Mouse (Mus musculus): Measurements from ENCODE around the gene Susd5. TPM values are rescaled to one million over a fixed set of nuclear protein-coding genes. Genes with fewer than 3 reads are reported as not detected.

Susd5 gene
- polyA plus RNA-seq, 1 experiment, result 0.05 TPM

Other genes starting within 250 kb of the Susd5 start
- gene Ubp1, start 126.2 kb upstream of the Susd5 start, polyA plus RNA-seq (2012; rRNA removed), result 41.6 and 46.8 TPM in 2 replicates
- 0.77 and 1.2 TPM in 2 replicates for gene Fbxl2, start 10.9 kb upstream of the Susd5 start, polyA plus RNA-seq (2012; rRNA removed)

All from large intestine, adult 2 months (tissue).